Mouse (Mus musculus) lung, postnatal 0 days (tissue): Measurements from ENCODE around the gene Nipal1.

Experiments used
- CTCF ChIP-seq: IDR thresholded peaks from 2 replicates; pipeline ENCODE4 v1.5.1; 2016; ENCODE audit warnings: antibody characterized with exemption, mild to moderate bottlenecking
- EP300 ChIP-seq: IDR thresholded peaks from 2 replicates; pipeline ENCODE4 v1.6.1; 2016; ENCODE audit warnings: antibody characterized with exemption, mild to moderate bottlenecking, control low read depth

GRCm38 (mm10) chr5:72664126-72664525, 16.5 kb downstream of the Nipal1 start:
- no peak for TF ChIP-seq CTCF
- no peak for TF ChIP-seq EP300
